Mouse (Mus musculus): Measurements from ENCODE around the gene Dqx1. TPM values are rescaled to one million over a fixed set of nuclear protein-coding genes. Genes with fewer than 3 reads are reported as not detected.

Gene Dqx1
- total RNA-seq, 1 experiment, result 3.7 TPM

- Histone ChIP-seq H3K36me3 (ENCODE audit: control insufficient read depth, insufficient read depth, low read length, poor library complexity, severe bottlenecking) (peaks cover 2% of the 10 kb centered on the region; the same call in 1 of the 2 replicates), H3K27ac (ENCODE audit: insufficient read depth, low read depth, low read length, poor library complexity, severe bottlenecking) (no peak overlapping the region), H3K4me3 (ENCODE audit: insufficient read depth in 1 of 2, low read depth in 1 of 2, low read length in 2 of 2, poor library complexity in 1 of 2, severe bottlenecking in 1 of 2) (no peak overlapping the region), H3K9ac (ENCODE audit: insufficient read depth, low read depth, low read length, poor library complexity, severe bottlenecking) (no peak overlapping the region), H3K9me3 (ENCODE audit: control insufficient read depth, insufficient read depth, low read depth, low read length) (no peaks in the 10 kb centered on the region), H3K4me1 (ENCODE audit: control insufficient read depth in 2 of 2, insufficient read depth in 2 of 2, low read length in 2 of 2, poor library complexity in 1 of 2) (peaks cover 2% of the 10 kb centered on the region in 2 experiments; a peak in 1 of 4 replicates)
- TF ChIP-seq ZC3H11A (IDR thresholded peaks at IDR 0.05; ENCODE audit: borderline replicate concordance, low read depth, low read length) (no peak), MAFK (IDR thresholded peaks at IDR 0.05; ENCODE audit: insufficient read depth, low read depth, low read length) (no peak), HCFC1 (IDR thresholded peaks at IDR 0.05; ENCODE audit: borderline replicate concordance, insufficient read depth, low read length) (no peak), CHD2 (IDR thresholded peaks at IDR 0.05; ENCODE audit: low read depth, low read length) (no peak), ZNF384 (IDR thresholded peaks at IDR 0.05; ENCODE audit: low read depth, low read length) (no peak)
- in situ Hi-C loops (cut with MboI; ENCODE audit: low sequenced_read_pairs in 2 of 2, unreplicated experiment in 2 of 2), result loop anchor here (5.0 to 25.0 kb wide), 3 partner anchors 637 to 1512 kb away; partner anchors contain the start of genes Vax2 (in 2 of the 2) and Cyp26b1 (in 1 of the 2)
- DNase-seq (ENCODE audit: low read depth, low spot score), result no peak
These were observed 17.3 kb downstream of the Dqx1 start for GRCm38 (mm10) chr6:83074979-83075378.

- TF ChIP-seq ZC3H11A (IDR thresholded peaks at IDR 0.05; ENCODE audit: borderline replicate concordance, low read depth, low read length) (no peak), ZNF384 (IDR thresholded peaks at IDR 0.05; ENCODE audit: low read depth, low read length) (no peak)
- peak within 1 kb of the TSS; percentile 83 to 90 for H3K4me3 ChIP-seq (ENCODE audit: insufficient read depth in 1 of 2, low read depth in 1 of 2, low read length in 2 of 2, poor library complexity in 1 of 2, severe bottlenecking in 1 of 2)
- H3K36me3 ChIP-seq (ENCODE audit: control insufficient read depth, insufficient read depth, low read length, poor library complexity, severe bottlenecking), result peaks cover 2% of the 10 kb centered on the region
- no peaks in the 10 kb centered on the region for H3K9me3 ChIP-seq (ENCODE audit: control insufficient read depth, insufficient read depth, low read depth, low read length)
- 0 out of 4 replicates have a peak, but pooled peaks cover 0 to 2% of the 10 kb centered on the region in 2 experiments for H3K4me1 ChIP-seq (ENCODE audit: control insufficient read depth in 2 of 2, insufficient read depth in 2 of 2, low read length in 2 of 2, poor library complexity in 1 of 2)
- no peak for DNase-seq (ENCODE audit: low read depth, low spot score)
- H3K9ac ChIP-seq (ENCODE audit: insufficient read depth, low read depth, low read length, poor library complexity, severe bottlenecking), result peak within 1 kb of the TSS; percentile 93
- in situ Hi-C loops (cut with MboI; ENCODE audit: low sequenced_read_pairs in 2 of 2, unreplicated experiment in 2 of 2), result no loop called here
- peak within 1 kb of the TSS; percentile 75 for H3K27ac ChIP-seq (ENCODE audit: insufficient read depth, low read depth, low read length, poor library complexity, severe bottlenecking)
These were observed 20.1 kb downstream of the Dqx1 start, which contains the start of gene Pcgf1 for GRCm38 (mm10) chr6:83077630-83078323. TSS of gene Pcgf1 (plus strand) at chr6:83077869.

- peak; percentile 97 for DNase-seq (ENCODE audit: low read depth, low spot score)
- Histone ChIP-seq H3K36me3 (ENCODE audit: control insufficient read depth, insufficient read depth, low read length, poor library complexity, severe bottlenecking) (peaks cover 2% of the 10 kb centered on the region), H3K9me3 (ENCODE audit: control insufficient read depth, insufficient read depth, low read depth, low read length) (no peaks in the 10 kb centered on the region), H3K4me3 (ENCODE audit: insufficient read depth in 1 of 2, low read depth in 1 of 2, low read length in 2 of 2, poor library complexity in 1 of 2, severe bottlenecking in 1 of 2) (peak overlapping the region; percentile 83 to 90), H3K4me1 (ENCODE audit: control insufficient read depth in 2 of 2, insufficient read depth in 2 of 2, low read length in 2 of 2, poor library complexity in 1 of 2) (0 out of 4 replicates have a peak, but pooled peaks cover 0 to 2% of the 10 kb centered on the region in 2 experiments), H3K9ac (ENCODE audit: insufficient read depth, low read depth, low read length, poor library complexity, severe bottlenecking) (peak overlapping the region; percentile 93), H3K27ac (ENCODE audit: insufficient read depth, low read depth, low read length, poor library complexity, severe bottlenecking) (peak overlapping the region; percentile 75)
- in situ Hi-C loops (cut with MboI; ENCODE audit: low sequenced_read_pairs in 2 of 2, unreplicated experiment in 2 of 2), result no loop called here
- no peak for TF ChIP-seq ZC3H11A (IDR thresholded peaks at IDR 0.05; ENCODE audit: borderline replicate concordance, low read depth, low read length)
- TF ChIP-seq HCFC1 (IDR thresholded peaks at IDR 0.05; ENCODE audit: borderline replicate concordance, insufficient read depth, low read length), result no peak
- TF ChIP-seq ZNF384 (IDR thresholded peaks at IDR 0.05; ENCODE audit: low read depth, low read length), result no peak
- no peak for TF ChIP-seq CHD2 (IDR thresholded peaks at IDR 0.05; ENCODE audit: low read depth, low read length)
- no peak for TF ChIP-seq MAFK (IDR thresholded peaks at IDR 0.05; ENCODE audit: insufficient read depth, low read depth, low read length)
These were observed 20.7 kb downstream of the Dqx1 start for GRCm38 (mm10) chr6:83078324-83078858.

- in situ Hi-C loops (cut with MboI; ENCODE audit: low sequenced_read_pairs in 2 of 2, unreplicated experiment in 2 of 2), result no loop called here
- Histone ChIP-seq H3K9me3 (ENCODE audit: control insufficient read depth, insufficient read depth, low read depth, low read length) (no peaks in the 10 kb centered on the region), H3K4me3 (ENCODE audit: insufficient read depth in 1 of 2, low read depth in 1 of 2, low read length in 2 of 2, poor library complexity in 1 of 2, severe bottlenecking in 1 of 2) (no peak overlapping the region), H3K4me1 (ENCODE audit: control insufficient read depth in 2 of 2, insufficient read depth in 2 of 2, low read length in 2 of 2, poor library complexity in 1 of 2) (0 out of 4 replicates have a peak, but pooled peaks cover 0 to 2% of the 10 kb centered on the region in 2 experiments), H3K36me3 (ENCODE audit: control insufficient read depth, insufficient read depth, low read length, poor library complexity, severe bottlenecking) (peaks cover 2% of the 10 kb centered on the region), H3K27ac (ENCODE audit: insufficient read depth, low read depth, low read length, poor library complexity, severe bottlenecking) (no peak overlapping the region), H3K9ac (ENCODE audit: insufficient read depth, low read depth, low read length, poor library complexity, severe bottlenecking) (no peak overlapping the region)
- TF ChIP-seq CHD2 (IDR thresholded peaks at IDR 0.05; ENCODE audit: low read depth, low read length) (no peak), MAFK (IDR thresholded peaks at IDR 0.05; ENCODE audit: insufficient read depth, low read depth, low read length) (no peak), HCFC1 (IDR thresholded peaks at IDR 0.05; ENCODE audit: borderline replicate concordance, insufficient read depth, low read length) (no peak), ZC3H11A (IDR thresholded peaks at IDR 0.05; ENCODE audit: borderline replicate concordance, low read depth, low read length) (no peak), ZNF384 (IDR thresholded peaks at IDR 0.05; ENCODE audit: low read depth, low read length) (no peak)
- no peak for DNase-seq (ENCODE audit: low read depth, low spot score)
These were observed 22.6 kb downstream of the Dqx1 start for GRCm38 (mm10) chr6:83080210-83080609.

All from ES-E14 (cell line).